Mouse (Mus musculus): ENCODE measurements around the gene Slc12a7. TPM values are rescaled to one million over a fixed set of nuclear protein-coding genes. Genes with fewer than 3 reads are reported as not detected.

Slc12a7 gene
- total RNA-seq (2023) = 1 to 10 TPM; 2.9 to 3.0 TPM

DNA sequence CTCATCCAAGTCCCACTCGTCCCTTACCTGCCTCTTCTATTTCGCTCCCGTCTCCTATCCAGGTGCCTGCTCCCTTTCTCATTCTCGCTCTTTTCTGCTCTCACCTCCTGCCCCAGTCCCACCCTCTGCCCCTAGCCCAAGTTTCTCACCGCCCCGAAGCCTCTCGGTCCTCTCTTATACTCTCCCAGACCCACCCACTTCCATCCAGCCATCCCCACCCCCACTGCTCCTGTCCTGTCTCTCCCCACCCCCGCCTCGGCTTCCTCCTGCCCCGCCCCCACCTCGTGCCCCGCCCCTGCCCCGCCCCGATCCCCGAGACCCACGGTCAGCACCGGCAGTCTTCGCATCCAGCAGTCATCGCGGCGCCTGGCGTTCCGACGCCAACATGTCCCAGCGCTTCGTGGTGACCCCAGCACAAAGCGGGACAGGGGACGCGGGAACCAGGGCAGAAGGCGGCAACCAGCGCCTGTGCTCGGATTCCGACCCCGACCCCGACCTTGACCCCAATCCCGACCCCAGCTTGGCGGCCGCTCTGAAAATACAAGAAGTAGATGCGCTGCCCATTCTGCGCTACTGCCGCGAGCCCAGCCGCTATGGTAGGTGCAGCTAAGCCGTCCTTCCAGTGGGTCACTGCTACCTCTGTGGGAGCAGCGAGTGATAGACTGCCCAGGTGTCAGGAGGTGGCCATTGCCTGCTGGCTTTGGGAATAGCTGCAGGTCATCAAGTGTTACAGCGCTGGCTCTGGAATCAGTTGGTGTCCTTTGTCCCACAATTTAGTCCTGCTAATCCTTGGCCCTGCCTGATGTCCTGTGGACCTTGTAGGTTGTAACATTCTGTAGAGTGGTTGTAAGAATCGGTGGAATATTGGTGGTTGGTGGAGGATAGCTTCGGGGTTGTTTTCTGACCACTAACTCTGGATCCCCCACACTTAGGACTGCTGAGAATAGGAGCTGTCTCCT lies at the start of gene Slc12a7:
Gene Slc12a7 (plus strand): TSS at position 353 of the 959 bp plus-strand sequence.

DNA sequence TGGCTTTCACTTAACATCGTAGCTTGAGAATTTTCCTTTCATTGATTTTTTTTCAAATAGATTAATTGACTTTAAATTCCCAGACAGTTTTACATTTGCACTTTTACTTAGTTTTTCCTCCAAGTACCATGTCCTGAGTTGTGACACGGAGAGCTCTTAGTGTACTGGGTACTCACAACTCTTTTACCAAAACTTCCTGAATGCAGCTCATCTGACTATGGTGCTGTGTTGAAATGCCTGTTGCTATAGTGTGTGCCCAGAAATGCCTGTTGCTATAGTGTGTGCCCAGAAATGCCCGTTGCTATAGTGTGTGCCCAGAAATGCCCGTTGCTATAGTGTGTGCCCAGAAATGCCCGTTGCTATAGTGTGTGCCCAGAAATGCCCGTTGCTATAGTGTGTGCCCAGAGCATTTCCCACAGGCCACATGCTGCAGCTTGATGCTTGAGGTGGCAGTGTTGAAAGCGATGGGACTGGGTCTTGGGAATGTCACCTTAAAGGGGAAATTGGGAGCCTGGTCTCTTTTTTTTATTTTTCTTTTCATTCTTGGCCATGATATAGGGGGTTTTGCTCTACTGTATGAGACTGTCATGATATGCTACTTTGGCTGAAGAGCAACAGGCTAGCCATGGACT lies 28.1 kb upstream of the Slc12a7 start, which contains the start of gene Slc6a19:
Gene Slc6a19 (minus strand): TSS at position 172 of the 632 bp plus-strand sequence.

DNA sequence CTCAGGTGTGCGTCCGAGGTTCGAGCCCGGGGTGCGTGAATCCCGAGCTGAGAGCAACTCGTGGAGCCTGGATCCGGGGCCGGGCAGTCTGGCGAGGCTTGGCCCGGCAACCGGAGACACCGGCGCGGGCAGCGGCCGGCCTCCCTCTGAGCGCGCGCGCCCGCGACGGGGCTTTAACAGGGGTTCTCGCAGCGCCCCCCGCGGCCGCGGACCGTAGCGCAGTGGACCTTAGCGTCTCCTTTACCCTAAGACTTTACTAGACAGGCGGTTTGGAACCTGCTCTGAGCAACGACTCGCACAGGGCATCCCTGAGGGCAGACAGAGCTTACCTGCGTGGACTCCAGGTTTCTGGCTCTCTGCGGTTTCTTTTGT lies 114.6 kb downstream of the Slc12a7 start, which contains the start of gene Nkd2:
Gene Nkd2 (minus strand): TSS at position 167 of the 372 bp plus-strand sequence.

Other genes with a start within 250 kb of the Slc12a7 start
- not detected for gene Slc6a3, start 196.3 kb upstream of the Slc12a7 start, total RNA-seq (2023)
- 10 to 100 TPM; 83.5 to 85.4 TPM for gene Clptm1l, start 129.1 kb upstream of the Slc12a7 start, total RNA-seq (2023)
- gene Tert, start 106.2 kb upstream of the Slc12a7 start, total RNA-seq (2023) = under 1 TPM; 0.16 to 0.79 TPM
- gene Slc6a18, start 55.1 kb upstream of the Slc12a7 start, total RNA-seq (2023) = not detected
- gene Slc6a19, start 28.2 kb upstream of the Slc12a7 start, total RNA-seq (2023) = not detected
- gene Nkd2, start 114.5 kb downstream of the Slc12a7 start, total RNA-seq (2023) = under 1 TPM in 1 of 2 experiments, not detected in 1; 0.15 TPM
- 1 to 10 TPM; 7.7 to 9.0 TPM for gene Trip13, start 204.7 kb downstream of the Slc12a7 start, total RNA-seq (2023)
- gene Brd9, start 204.7 kb downstream of the Slc12a7 start, total RNA-seq (2023) = 10 to 100 TPM; 51.8 to 65.7 TPM
- gene Zdhhc11, start 230.8 kb downstream of the Slc12a7 start, total RNA-seq (2023) = not detected

All from neutrophil, adult 59 days (primary cell).